Mouse (Mus musculus): ENCODE data around the gene Trim46. TPM values are rescaled to one million over a fixed set of nuclear protein-coding genes. Genes with fewer than 3 reads are reported as not detected.
"Not testable (repeated sequence)": the region's sequence is repeated elsewhere in the genome, so short reads cannot be mapped to it uniquely, and the experiment has no call there.

The Trim46 gene
- polyA plus RNA-seq, 1 experiment from 2014 or later, result 7.0 TPM

DNA sequence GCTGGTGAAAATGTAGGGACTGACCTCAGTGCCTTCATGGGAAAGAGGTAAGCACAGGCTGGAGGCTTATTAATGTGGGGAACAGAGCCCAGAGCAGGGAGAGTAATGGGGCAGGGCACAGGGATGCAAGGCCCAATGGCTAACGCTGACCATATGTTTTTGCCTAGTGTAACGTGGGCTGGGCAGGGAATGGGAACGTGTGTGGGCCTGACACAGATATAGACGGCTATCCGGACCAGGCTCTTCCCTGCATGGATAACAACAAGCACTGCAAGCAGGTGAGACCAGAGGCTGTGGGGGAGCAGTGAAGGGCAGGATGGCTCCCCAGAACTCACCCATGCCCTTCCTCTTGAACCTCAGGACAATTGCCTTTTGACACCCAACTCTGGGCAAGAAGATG, 24.9 kb downstream of the Trim46 start:
- Histone ChIP-seq H3K36me3 (peaks cover 48% of the 10 kb centered on the region), H3K4me3 (no peak overlapping the region), H3K9ac (no peak overlapping the region), H3K9me3 (no peaks in the 10 kb centered on the region), H3K27ac (no peak overlapping the region), H3K4me2 (no peak overlapping the region), H3K27me3 (0 out of 2 replicates have a peak, but pooled peaks cover 2% of the 10 kb centered on the region), H3K4me1 (peaks cover 12% of the 10 kb centered on the region)
- 56% methylated on average over 5 of the region's 5 CpGs for WGBS
- ATAC-seq (ENCODE audit: insufficient number of reproducible peaks, insufficient read depth, low FRiP score, low TSS enrichment, low read depth), result no peak

DNA sequence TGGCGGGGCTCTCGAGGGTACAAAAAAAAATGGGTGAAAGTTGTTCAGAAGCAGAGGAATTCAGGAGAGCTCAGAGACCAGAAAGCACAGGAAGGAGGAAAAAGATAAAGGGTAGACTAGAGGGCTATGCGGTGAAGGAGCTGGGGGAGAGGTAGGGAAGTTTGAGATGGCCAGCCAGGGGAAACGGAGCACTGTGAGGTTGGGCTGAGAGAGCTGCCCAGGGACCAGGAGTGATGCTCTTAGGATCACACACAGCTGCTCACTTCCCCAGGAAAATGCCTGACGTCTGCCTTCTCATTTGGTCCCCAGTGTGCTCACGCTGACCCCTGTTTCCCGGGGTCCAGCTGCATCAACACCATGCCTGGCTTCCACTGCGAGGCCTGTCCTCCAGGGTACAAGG, 26.6 kb downstream of the Trim46 start:
- no peak for ATAC-seq (ENCODE audit: insufficient number of reproducible peaks, insufficient read depth, low FRiP score, low TSS enrichment, low read depth)
- H3K4me3 ChIP-seq, result no peak overlapping the region
- H3K36me3 ChIP-seq, result peaks cover 45% of the 10 kb centered on the region
- H3K9me3 ChIP-seq, result no peaks in the 10 kb centered on the region
- H3K9ac ChIP-seq, result 0 out of 2 replicates have a peak overlapping the region, but pooled peaks have one; percentile 40
- 49% methylated on average over 8 of the region's 8 CpGs for WGBS
- peaks cover 16% of the 10 kb centered on the region for H3K4me1 ChIP-seq
- no peaks in the 10 kb centered on the region for H3K27me3 ChIP-seq
- no peak overlapping the region for H3K27ac ChIP-seq
- H3K4me2 ChIP-seq, result no peak overlapping the region

DNA sequence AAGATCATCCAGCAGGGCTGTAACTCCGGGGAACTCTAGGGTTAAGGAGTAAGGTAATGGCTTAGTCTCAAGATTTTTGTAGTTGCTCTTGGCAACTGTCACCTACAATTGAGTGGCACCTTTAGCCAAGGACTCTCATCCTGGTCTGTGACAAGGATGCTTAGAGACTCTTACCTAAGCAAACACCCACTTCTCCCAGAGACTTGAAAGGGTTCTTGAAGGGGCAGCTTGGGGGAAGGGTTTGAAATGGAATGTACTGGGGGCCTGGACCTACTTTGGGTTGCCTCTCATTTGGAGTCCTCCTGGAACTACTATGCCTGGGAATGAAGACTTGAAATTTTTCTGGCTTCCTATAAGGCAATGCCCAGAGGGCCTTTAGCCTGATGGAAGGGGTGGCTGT, 27.8 kb downstream of the Trim46 start:
- no peak overlapping the region for H3K27ac ChIP-seq
- H3K4me3 ChIP-seq, result no peak overlapping the region
- 83% methylated on average over 1 of the region's 1 CpGs for WGBS
- peaks cover 16% of the 10 kb centered on the region for H3K4me1 ChIP-seq
- H3K9ac ChIP-seq, result no peak overlapping the region
- H3K9me3 ChIP-seq, result no peaks in the 10 kb centered on the region
- peaks cover 33% of the 10 kb centered on the region for H3K36me3 ChIP-seq
- H3K27me3 ChIP-seq, result no peaks in the 10 kb centered on the region
- no peak overlapping the region for H3K4me2 ChIP-seq
- no peak for ATAC-seq (ENCODE audit: insufficient number of reproducible peaks, insufficient read depth, low FRiP score, low TSS enrichment, low read depth)

DNA sequence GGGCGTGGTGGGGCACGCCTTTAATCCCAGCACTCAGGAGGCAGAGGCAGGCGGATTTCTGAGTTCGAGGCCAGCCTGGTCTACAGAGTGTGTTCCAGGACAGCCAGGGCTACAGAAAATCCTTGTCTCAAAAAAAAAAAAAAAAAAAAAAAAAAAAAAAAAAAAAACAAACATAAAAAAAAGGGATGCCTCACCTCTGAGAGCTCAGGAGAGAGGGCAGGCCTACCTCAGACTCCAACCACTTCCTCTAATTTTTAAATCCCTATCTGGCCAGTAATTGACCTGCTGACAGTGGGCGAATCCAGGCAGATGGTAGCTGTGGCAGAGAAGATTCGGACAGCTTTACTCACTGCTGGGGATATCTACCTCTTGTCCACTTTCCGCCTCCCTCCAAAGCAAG, 29.7 kb downstream of the Trim46 start:
- not testable (repeated sequence) for ATAC-seq (ENCODE audit: insufficient number of reproducible peaks, insufficient read depth, low FRiP score, low TSS enrichment, low read depth); H3K9me3 ChIP-seq; H3K4me3 ChIP-seq; H3K9ac ChIP-seq; H3K27me3 ChIP-seq; H3K27ac ChIP-seq
- peaks cover 24% of the 10 kb centered on the region for H3K36me3 ChIP-seq
- WGBS, result 76% methylated on average over 7 of the region's 7 CpGs
- peaks cover 23% of the 10 kb centered on the region for H3K4me1 ChIP-seq
- H3K4me2 ChIP-seq, result peak overlapping the region; percentile 77; the same call in 1 of the 2 replicates

DNA sequence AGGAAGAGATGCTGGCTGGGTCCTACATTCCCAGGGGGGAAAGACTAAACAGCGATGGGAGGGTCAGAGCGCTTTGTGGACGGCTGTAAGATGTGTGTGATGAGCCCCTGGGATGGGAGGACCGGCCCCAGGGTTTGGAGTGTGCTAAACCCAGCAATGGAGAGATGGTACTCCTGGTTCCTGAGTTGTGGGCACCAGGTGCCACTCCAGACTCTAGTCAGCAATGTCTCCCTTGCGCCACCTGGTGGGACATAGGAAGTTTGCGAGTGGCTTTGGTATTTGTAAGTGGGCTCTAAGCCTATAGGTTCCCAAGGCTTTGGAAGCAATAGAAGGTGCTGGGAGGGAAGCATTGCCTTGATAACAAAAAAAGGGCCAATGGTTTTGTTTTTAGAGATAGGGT, 30.3 kb downstream of the Trim46 start:
- Histone ChIP-seq H3K36me3 (peaks cover 21% of the 10 kb centered on the region), H3K4me1 (peaks cover 23% of the 10 kb centered on the region), H3K4me2 (peak overlapping the region; percentile 77), H3K27me3 (no peaks in the 10 kb centered on the region), H3K27ac (peak overlapping the region; percentile 96; the same call in 1 of the 2 replicates), H3K4me3 (peak overlapping the region; percentile 78), H3K9ac (peak overlapping the region; percentile 84), H3K9me3 (no peaks in the 10 kb centered on the region)
- ATAC-seq (ENCODE audit: insufficient number of reproducible peaks, insufficient read depth, low FRiP score, low TSS enrichment, low read depth), result peak; percentile 33; the same call in 1 of the 2 replicates
- 0% methylated on average over 6 of the region's 6 CpGs for WGBS

DNA sequence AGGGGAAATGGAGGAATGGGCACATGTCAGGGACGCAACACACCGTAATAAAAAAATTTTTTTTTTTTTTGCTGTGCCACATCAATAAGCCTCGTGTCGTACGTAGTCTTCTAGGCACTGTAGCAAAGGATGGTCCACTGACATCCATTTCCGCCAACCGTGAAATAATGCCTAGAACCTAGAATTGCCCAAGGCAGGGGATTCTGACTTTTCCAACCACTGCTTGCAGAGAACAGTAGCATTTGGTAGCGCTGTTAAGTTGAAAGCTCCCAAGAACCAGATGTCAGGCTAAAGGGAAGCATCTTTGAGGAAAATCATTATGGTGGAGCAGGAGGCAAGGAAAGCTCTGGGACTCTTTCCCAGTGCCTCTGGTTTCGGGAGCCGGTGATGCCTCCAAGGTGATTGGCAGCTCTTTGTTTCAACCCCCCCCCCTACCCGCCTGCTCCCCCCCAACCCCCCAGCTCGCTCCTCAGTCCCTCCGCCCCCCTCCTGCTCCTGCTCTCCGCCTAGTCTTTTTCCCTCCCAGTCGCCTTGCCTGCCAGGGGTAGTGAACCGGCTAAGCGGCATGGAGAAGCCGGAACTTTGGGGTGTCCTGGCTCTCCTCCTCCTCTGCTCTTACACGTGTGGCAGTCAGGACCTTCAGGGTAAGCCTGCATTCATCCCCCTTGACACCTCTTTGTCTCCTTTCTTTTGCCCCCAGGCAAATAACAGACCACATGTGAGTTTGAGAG, 31.3 kb downstream of the Trim46 start, which contains the start of gene Thbs3:
Thbs3 (plus strand) TSS at position 500 of the 731 bp plus-strand sequence.
- under 1% methylated on average over 18 of the region's 19 CpGs for WGBS
- Histone ChIP-seq H3K9ac (peak within 1 kb of the TSS; percentile 84), H3K4me2 (peak within 1 kb of the TSS; percentile 77), H3K9me3 (no peaks in the 10 kb centered on the region), H3K27ac (peak within 1 kb of the TSS; percentile 96), H3K36me3 (peaks cover 26% of the 10 kb centered on the region), H3K27me3 (no peaks in the 10 kb centered on the region), H3K4me1 (peaks cover 23% of the 10 kb centered on the region), H3K4me3 (peak within 1 kb of the TSS; percentile 78)
- ATAC-seq (ENCODE audit: insufficient number of reproducible peaks, insufficient read depth, low FRiP score, low TSS enrichment, low read depth), result no peak; the same call in 1 of the 2 replicates

DNA sequence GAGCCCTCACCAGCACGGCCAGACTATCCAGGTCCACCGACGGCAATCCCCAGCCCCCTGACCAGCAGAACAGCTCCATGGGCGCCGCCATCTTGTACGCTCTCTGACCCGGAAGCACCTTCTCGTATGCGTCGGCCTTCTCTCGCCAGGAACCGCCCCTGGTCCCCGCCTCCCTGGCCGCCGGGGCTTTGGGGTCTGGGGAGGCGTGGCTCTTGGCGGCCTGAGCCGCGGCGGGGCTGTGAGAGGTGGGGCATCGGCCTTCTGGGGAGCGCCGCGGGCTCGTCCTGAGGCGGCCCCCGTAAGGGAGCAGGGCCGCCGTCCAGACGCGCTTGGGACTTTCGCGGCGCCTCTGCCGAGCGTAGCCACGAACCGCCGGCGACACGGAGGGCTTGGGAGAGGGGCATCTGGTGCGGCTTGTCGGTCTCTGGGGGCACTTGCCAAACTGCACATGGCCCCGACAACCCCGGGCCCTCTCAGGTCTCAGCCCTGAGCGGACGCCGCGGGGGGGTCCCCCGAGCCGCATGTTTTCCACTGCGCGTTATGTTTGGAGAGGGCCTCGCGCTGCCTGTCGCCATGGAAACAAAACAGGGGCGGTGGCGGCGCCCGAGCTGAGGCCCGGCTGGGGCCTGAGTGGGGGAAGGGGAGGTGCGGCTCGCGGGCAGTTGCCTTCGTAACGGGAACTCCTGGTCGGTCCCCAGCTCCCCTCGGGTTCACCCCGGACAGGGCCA, 32.1 kb downstream of the Trim46 start:
- peak; percentile 87 for ATAC-seq (ENCODE audit: insufficient number of reproducible peaks, insufficient read depth, low FRiP score, low TSS enrichment, low read depth)
- Histone ChIP-seq H3K27ac (peak overlapping the region; percentile 96), H3K4me3 (peak overlapping the region; percentile 78), H3K4me1 (peaks cover 23% of the 10 kb centered on the region), H3K9me3 (no peaks in the 10 kb centered on the region), H3K4me2 (peak overlapping the region; percentile 77), H3K27me3 (no peaks in the 10 kb centered on the region), H3K36me3 (peaks cover 26% of the 10 kb centered on the region), H3K9ac (peak overlapping the region; percentile 84)
- WGBS, result under 1% methylated on average over 68 of the region's 69 CpGs

DNA sequence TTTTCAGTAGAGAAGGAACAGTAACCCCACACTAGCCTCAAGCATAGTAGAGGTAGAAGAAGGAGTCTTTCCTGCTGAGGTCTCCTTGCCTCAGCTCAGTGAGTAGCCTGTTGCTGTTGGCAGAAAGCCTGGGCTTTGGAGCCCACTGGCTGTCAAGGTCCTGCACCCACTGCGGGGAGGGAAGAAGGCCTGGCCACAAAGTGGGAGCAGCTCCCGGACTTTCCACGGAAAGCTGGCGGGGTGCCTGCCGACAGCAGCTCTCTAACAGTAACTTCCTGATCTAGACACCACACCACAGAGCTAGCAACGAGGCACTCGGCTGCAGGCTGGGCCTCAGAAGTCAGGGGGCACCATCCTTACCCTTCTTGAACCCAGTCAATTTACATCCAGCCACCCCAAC, 35.4 kb downstream of the Trim46 start:
- no peak overlapping the region for H3K4me2 ChIP-seq

DNA sequence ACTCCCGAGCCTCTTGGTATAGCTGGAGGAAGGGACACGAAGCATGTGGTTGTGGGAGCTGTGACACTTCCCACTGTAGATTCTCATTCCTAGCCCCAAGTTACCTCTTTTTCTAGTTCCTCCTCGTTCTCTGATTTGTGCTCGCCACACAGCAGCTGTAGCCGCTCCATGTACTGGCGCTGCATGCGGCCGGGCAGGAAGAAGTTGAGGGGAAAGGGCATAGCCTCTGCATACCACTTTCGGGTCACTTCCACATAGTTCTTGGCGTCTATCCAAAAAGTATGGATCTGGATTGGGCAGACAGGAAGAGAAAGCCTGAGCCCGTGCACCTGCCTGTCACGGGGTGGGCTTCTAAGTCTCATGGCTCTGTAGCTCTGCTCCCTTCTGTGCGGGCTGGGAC, 35.9 kb downstream of the Trim46 start:
- H3K27me3 ChIP-seq, result no peaks in the 10 kb centered on the region
- peaks cover 13% of the 10 kb centered on the region for H3K4me1 ChIP-seq
- H3K4me2 ChIP-seq, result no peak overlapping the region
- H3K9me3 ChIP-seq, result no peaks in the 10 kb centered on the region
- no peak overlapping the region for H3K4me3 ChIP-seq
- H3K9ac ChIP-seq, result no peak overlapping the region
- 82% methylated on average over 13 of the region's 13 CpGs for WGBS
- no peak for ATAC-seq (ENCODE audit: insufficient number of reproducible peaks, insufficient read depth, low FRiP score, low TSS enrichment, low read depth)
- no peak overlapping the region for H3K27ac ChIP-seq
- H3K36me3 ChIP-seq, result peaks cover 59% of the 10 kb centered on the region

More for the DNA sequence above, 35.4 kb downstream of the Trim46 start:
- Histone ChIP-seq H3K27ac (peak overlapping the region; percentile 55; the same call in 1 of the 2 replicates), H3K4me3 (no peak overlapping the region), H3K36me3 (peaks cover 53% of the 10 kb centered on the region), H3K9me3 (no peaks in the 10 kb centered on the region), H3K27me3 (no peaks in the 10 kb centered on the region), H3K4me1 (peaks cover 18% of the 10 kb centered on the region), H3K9ac (no peak overlapping the region; the same call in 1 of the 2 replicates)
- 81% methylated on average over 7 of the region's 7 CpGs for WGBS
- ATAC-seq (ENCODE audit: insufficient number of reproducible peaks, insufficient read depth, low FRiP score, low TSS enrichment, low read depth), result no peak

DNA sequence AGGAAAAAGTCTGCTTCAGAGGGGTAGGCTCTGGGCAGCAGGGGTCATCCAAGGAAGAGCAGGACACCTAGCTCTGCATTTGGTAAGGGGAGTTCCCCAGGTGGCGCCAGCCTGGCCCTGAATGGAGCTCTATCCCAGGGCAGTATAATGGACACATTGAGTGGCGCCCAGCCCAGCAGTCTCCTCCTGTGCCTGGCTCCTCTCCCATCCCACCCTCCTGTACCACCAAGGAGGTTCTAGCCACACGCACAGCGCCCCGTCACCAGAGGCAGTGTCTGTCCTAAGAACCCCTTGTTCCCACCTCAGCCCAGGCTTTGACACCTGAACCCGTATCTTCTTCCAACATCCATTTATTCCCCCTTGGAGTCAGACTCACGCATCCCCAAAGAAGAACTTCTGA, 36.4 kb downstream of the Trim46 start:
- no peak for ATAC-seq (ENCODE audit: insufficient number of reproducible peaks, insufficient read depth, low FRiP score, low TSS enrichment, low read depth)

DNA sequence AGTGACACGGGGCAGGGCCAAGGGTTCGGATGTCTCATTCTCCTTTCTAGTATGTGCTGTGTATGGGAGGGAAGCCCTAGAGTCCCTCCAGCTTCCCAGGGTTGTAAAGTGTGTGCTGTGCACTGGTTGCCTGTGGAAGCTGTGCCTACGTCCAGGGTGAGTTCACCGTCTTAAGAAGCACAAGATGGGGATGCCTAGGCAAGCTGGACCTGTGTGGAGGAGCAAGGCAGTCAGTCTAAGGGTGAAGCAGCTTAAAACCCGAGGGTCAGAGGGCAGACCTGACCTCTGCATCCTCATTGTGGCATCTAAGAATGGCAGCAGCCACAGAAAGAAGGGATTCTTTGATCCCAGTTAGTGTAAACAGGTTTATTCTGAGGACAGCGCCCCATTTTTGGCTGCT, 37.4 kb downstream of the Trim46 start:
- Histone ChIP-seq H3K4me2 (no peak overlapping the region), H3K9me3 (no peaks in the 10 kb centered on the region), H3K27ac (no peak overlapping the region), H3K27me3 (no peaks in the 10 kb centered on the region), H3K4me1 (peaks cover 7% of the 10 kb centered on the region), H3K36me3 (peaks cover 67% of the 10 kb centered on the region), H3K4me3 (no peak overlapping the region), H3K9ac (no peak overlapping the region)
- WGBS, result 80% methylated on average over 6 of the region's 6 CpGs
- no peak for ATAC-seq (ENCODE audit: insufficient number of reproducible peaks, insufficient read depth, low FRiP score, low TSS enrichment, low read depth)

More for the DNA sequence above, 36.4 kb downstream of the Trim46 start:
- Histone ChIP-seq H3K27ac (no peak overlapping the region), H3K9me3 (no peaks in the 10 kb centered on the region), H3K36me3 (peaks cover 63% of the 10 kb centered on the region), H3K4me2 (no peak overlapping the region), H3K4me1 (peaks cover 8% of the 10 kb centered on the region), H3K27me3 (no peaks in the 10 kb centered on the region), H3K9ac (no peak overlapping the region), H3K4me3 (no peak overlapping the region)
- WGBS, result 91% methylated on average over 7 of the region's 7 CpGs

Data from embryonic facial prominence, embryonic 13.5 days (tissue).